1 mouse cellular context compared by ENCODE assay signal in the genomic region with DNA sequence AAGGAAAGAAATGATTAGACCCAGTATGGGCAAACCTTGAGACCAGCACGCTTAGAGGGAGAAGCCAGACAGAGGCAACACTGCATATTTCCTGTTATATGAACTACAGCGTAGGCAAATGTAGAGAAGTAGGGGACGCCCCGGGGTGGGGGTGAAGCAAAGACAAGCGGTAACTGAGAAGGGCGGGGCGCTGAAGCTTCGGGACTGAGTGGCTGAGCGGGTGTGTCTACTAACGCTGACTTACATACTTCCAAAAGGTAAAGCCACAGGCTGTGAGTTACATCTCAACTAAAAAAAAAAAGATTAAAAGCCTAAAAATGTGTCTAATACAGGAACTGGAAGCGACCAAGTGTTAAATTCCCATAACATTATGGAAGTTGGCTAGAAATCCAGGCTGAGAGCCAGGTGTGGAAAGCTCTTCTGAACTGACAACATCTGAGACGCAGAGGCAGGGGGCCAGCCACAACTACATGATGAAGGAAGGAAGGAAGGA.
A peak's percentile ranks its signal among the peaks of the same experiment; 100 is the strongest.
TF ChIP-seq lines count a peak whose summit lies in the region.

No protein-coding gene starts in this region.

TF ChIP-seq in CH12.LX, 34 proteins besides CTCF, POLR2A, EP300 and RAD21 (continued from another document):
- TF ChIP-seq ELF1 (IDR thresholded peaks at IDR 0.05; ENCODE audit: low read depth, low read length) (peak; percentile 67), BHLHE40 (IDR thresholded peaks at IDR 0.05; ENCODE audit: low read depth, low read length) (peak; percentile 55; the same call in 1 of the 2 replicates), ZC3H11A (IDR thresholded peaks at IDR 0.05; ENCODE audit: low read depth, low read length) (no peak), POLR2AphosphoS2 (IDR thresholded peaks at IDR 0.05; ENCODE audit: low read depth, low read length) (no peak), MXI1 (IDR thresholded peaks at IDR 0.05; ENCODE audit: low read depth, low read length) (peak; percentile 45; the same call in 1 of the 2 replicates), MEF2A (IDR thresholded peaks at IDR 0.05; ENCODE audit: borderline replicate concordance, low read depth, low read length) (0 out of 2 replicates have a peak, but pooled peaks have one; percentile 32), HCFC1 (IDR thresholded peaks at IDR 0.05; ENCODE audit: low read depth, low read length) (peak; percentile 36), CHD1 (IDR thresholded peaks at IDR 0.05; ENCODE audit: low read depth, low read length) (no peak), E2F4 (IDR thresholded peaks at IDR 0.05; ENCODE audit: insufficient replicate concordance, low read depth, low read length) (peak; percentile 24; the same call in 1 of the 2 replicates), KAT2A (IDR thresholded peaks at IDR 0.05; ENCODE audit: insufficient replicate concordance, low read length) (no peak), MAFK (IDR thresholded peaks at IDR 0.05; ENCODE audit: insufficient replicate concordance, low read length) (no peak), TCF12 (IDR thresholded peaks at IDR 0.05; ENCODE audit: low read depth, low read length) (peak; percentile 40; the same call in 1 of the 2 replicates), NELFE (IDR thresholded peaks at IDR 0.05; ENCODE audit: low read depth, low read length) (0 out of 2 replicates have a peak, but pooled peaks have one; percentile 46), MYC (IDR thresholded peaks at IDR 0.05; ENCODE audit: low read depth, low read length) (0 out of 2 replicates have a peak, but pooled peaks have one; percentile 18), ZKSCAN1 (IDR thresholded peaks at IDR 0.05; ENCODE audit: borderline replicate concordance, low read depth, low read length) (no peak)
